Mouse (Mus musculus): ENCODE measurements around the gene Spata1. TPM values are rescaled to one million over a fixed set of nuclear protein-coding genes. Genes with fewer than 3 reads are reported as not detected.
A peak's percentile ranks its signal among the peaks of the same experiment; 100 is the strongest.

The Spata1 gene
- polyA plus RNA-seq, 1 experiment from 2014 or later, result 4.1 TPM

- H3K27me3 ChIP-seq (ENCODE audit: control insufficient read depth, insufficient read depth, low read length), result no peaks in the 10 kb centered on the region
- no peaks in the 10 kb centered on the region for H3K9me3 ChIP-seq (replicated peaks; ENCODE audit: control insufficient read depth, low read length)
- no peaks in the 10 kb centered on the region for H3K36me3 ChIP-seq (ENCODE audit: control insufficient read depth, insufficient read depth, low read length)
- H3K4me2 ChIP-seq (ENCODE audit: low read depth, low read length), result no peak overlapping the region
- H3K27ac ChIP-seq (ENCODE audit: low read length), result no peak overlapping the region
- 87% methylated on average over 9 of the region's 9 CpGs for WGBS
- H3K4me3 ChIP-seq (replicated peaks; ENCODE audit: low read length), result no peak overlapping the region
- H3K4me1 ChIP-seq (ENCODE audit: control insufficient read depth, insufficient read depth, low read length), result peaks cover under 1% of the 10 kb centered on the region; the same call in 1 of the 2 replicates
- H3K9ac ChIP-seq (ENCODE audit: low read length), result no peak overlapping the region
- ATAC-seq (ENCODE audit: insufficient read depth, low FRiP score), result no peak
Measured at GRCm38 (mm10) chr3:146419534-146419933, 80.0 kb downstream of the Spata1 start.

DNA sequence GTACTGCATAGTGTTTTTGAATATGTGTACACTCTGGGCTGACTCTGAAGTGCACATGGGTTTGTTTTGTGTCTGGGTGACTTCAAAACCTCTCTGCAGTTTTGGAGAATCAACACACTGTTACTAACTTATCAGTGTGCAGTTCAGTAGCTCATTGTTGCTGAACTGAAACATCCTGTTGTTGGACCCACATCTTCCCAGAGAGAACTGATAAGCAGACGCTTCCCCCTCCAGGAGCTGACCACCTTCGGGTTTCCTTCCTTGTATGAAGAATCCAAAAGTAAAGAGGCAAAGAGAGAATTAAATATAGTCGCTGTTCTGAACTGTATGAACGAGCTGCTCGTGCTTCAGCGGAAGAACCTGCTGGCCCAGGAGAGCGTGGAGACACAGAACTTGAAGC is 80.7 kb downstream of the Spata1 start:
- peaks cover 6% of the 10 kb centered on the region; the same call in 1 of the 2 replicates for H3K4me1 ChIP-seq (ENCODE audit: control insufficient read depth, insufficient read depth, low read length)
- no peak overlapping the region for H3K27ac ChIP-seq (ENCODE audit: low read length)
- WGBS, result 74% methylated on average over 7 of the region's 7 CpGs
- H3K9me3 ChIP-seq (replicated peaks; ENCODE audit: control insufficient read depth, low read length), result no peaks in the 10 kb centered on the region
- ATAC-seq (ENCODE audit: insufficient read depth, low FRiP score), result no peak
- H3K4me2 ChIP-seq (ENCODE audit: low read depth, low read length), result no peak overlapping the region
- no peaks in the 10 kb centered on the region for H3K27me3 ChIP-seq (ENCODE audit: control insufficient read depth, insufficient read depth, low read length)
- H3K4me3 ChIP-seq (replicated peaks; ENCODE audit: low read length), result no peak overlapping the region
- H3K9ac ChIP-seq (ENCODE audit: low read length), result no peak overlapping the region
- H3K36me3 ChIP-seq (ENCODE audit: control insufficient read depth, insufficient read depth, low read length), result no peaks in the 10 kb centered on the region

- Histone ChIP-seq H3K4me2 (ENCODE audit: low read depth, low read length) (no peak overlapping the region), H3K27ac (ENCODE audit: low read length) (no peak overlapping the region), H3K4me1 (ENCODE audit: control insufficient read depth, insufficient read depth, low read length) (peaks cover 7% of the 10 kb centered on the region; the same call in 1 of the 2 replicates), H3K9ac (ENCODE audit: low read length) (no peak overlapping the region), H3K9me3 (replicated peaks; ENCODE audit: control insufficient read depth, low read length) (no peaks in the 10 kb centered on the region), H3K27me3 (ENCODE audit: control insufficient read depth, insufficient read depth, low read length) (no peaks in the 10 kb centered on the region), H3K36me3 (ENCODE audit: control insufficient read depth, insufficient read depth, low read length) (no peaks in the 10 kb centered on the region), H3K4me3 (replicated peaks; ENCODE audit: low read length) (no peak overlapping the region)
- WGBS, result 93% methylated on average over 8 of the region's 8 CpGs
- ATAC-seq (ENCODE audit: insufficient read depth, low FRiP score), result no peak
Measured at GRCm38 (mm10) chr3:146417873-146418272, 81.7 kb downstream of the Spata1 start.

DNA sequence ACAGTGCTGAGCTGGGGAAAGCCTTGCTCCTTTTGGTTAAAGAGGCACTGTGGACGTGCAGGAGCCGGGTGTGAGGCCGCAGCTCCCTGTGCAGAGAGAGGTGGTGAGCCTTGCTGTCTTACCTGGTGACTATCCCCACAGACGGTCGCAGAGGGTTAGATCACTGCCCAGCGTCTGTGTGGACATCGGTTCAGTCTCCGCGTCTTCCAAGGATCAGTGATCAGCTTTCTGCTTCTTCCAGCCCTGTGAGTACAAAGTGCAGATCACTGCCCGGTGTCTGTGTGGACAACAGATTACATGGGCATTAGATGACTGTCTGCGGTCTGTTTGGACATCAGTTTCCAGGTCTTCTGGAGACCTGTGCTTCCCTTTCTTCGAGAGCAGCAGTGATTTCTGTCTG is 85.0 kb downstream of the Spata1 start:
- ATAC-seq (ENCODE audit: insufficient read depth, low FRiP score), result no peak
- 91% methylated on average over 12 of the region's 12 CpGs for WGBS
- H3K9ac ChIP-seq (ENCODE audit: low read length), result no peak overlapping the region
- H3K4me2 ChIP-seq (ENCODE audit: low read depth, low read length), result no peak overlapping the region
- no peaks in the 10 kb centered on the region for H3K36me3 ChIP-seq (ENCODE audit: control insufficient read depth, insufficient read depth, low read length)
- H3K9me3 ChIP-seq (replicated peaks; ENCODE audit: control insufficient read depth, low read length), result no peaks in the 10 kb centered on the region
- peaks cover 16% of the 10 kb centered on the region; the same call in 1 of the 2 replicates for H3K4me1 ChIP-seq (ENCODE audit: control insufficient read depth, insufficient read depth, low read length)
- no peak overlapping the region for H3K27ac ChIP-seq (ENCODE audit: low read length)
- no peaks in the 10 kb centered on the region for H3K27me3 ChIP-seq (ENCODE audit: control insufficient read depth, insufficient read depth, low read length)
- H3K4me3 ChIP-seq (replicated peaks; ENCODE audit: low read length), result no peak overlapping the region

DNA sequence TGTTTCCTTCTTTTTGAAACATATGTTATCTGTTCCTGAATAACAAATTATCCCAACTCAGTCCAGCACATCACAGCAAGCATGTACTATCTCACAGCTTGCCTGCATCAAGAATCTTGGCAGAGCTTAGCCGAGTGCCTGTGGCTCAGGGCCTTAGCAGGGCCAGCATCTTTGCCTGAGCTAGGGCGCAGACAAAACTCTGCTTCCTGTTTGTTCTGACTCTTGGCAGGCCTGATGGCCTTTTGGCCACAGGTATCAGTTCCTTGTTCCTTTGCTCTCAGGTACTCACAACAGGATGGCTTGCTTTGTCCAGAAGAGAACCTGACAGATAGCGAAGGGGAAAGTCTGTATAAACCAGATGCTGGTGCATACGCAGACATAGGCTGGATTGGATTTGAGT is 85.6 kb downstream of the Spata1 start:
- 63% methylated on average over 4 of the region's 4 CpGs for WGBS
- no peaks in the 10 kb centered on the region for H3K9me3 ChIP-seq (replicated peaks; ENCODE audit: control insufficient read depth, low read length)
- H3K36me3 ChIP-seq (ENCODE audit: control insufficient read depth, insufficient read depth, low read length), result no peaks in the 10 kb centered on the region
- peaks cover 16% of the 10 kb centered on the region; the same call in 1 of the 2 replicates for H3K4me1 ChIP-seq (ENCODE audit: control insufficient read depth, insufficient read depth, low read length)
- H3K27me3 ChIP-seq (ENCODE audit: control insufficient read depth, insufficient read depth, low read length), result no peaks in the 10 kb centered on the region
- ATAC-seq (ENCODE audit: insufficient read depth, low FRiP score), result 0 out of 2 replicates have a peak, but pooled peaks have one; percentile 34
- no peak overlapping the region for H3K4me2 ChIP-seq (ENCODE audit: low read depth, low read length)
- no peak overlapping the region for H3K27ac ChIP-seq (ENCODE audit: low read length)
- H3K4me3 ChIP-seq (replicated peaks; ENCODE audit: low read length), result no peak overlapping the region
- H3K9ac ChIP-seq (ENCODE audit: low read length), result no peak overlapping the region

DNA sequence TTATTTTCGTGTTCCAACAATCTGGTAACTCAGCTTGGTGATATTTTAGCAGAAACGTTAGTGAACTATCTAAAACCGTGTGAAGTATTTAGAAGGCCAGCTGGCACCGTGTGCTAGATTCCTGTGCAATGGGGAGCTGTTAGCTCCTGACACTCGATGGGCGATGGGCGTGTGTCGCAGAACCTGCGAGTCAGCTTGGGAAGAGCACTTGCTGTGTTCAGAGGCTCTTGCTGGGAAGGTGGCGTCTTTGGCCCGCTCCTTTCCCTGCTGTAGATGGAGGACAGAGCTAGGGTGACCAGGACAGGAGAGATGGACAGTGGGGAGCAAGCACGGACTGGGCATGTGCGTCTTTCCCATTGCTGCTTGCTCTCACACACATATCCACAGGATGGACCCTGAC is 86.5 kb downstream of the Spata1 start:
- no peak overlapping the region for H3K9ac ChIP-seq (ENCODE audit: low read length)
- no peaks in the 10 kb centered on the region for H3K9me3 ChIP-seq (replicated peaks; ENCODE audit: control insufficient read depth, low read length)
- H3K36me3 ChIP-seq (ENCODE audit: control insufficient read depth, insufficient read depth, low read length), result no peaks in the 10 kb centered on the region
- 90% methylated on average over 13 of the region's 13 CpGs for WGBS
- peaks cover 16% of the 10 kb centered on the region; the same call in 1 of the 2 replicates for H3K4me1 ChIP-seq (ENCODE audit: control insufficient read depth, insufficient read depth, low read length)
- no peak for ATAC-seq (ENCODE audit: insufficient read depth, low FRiP score)
- no peak overlapping the region for H3K4me3 ChIP-seq (replicated peaks; ENCODE audit: low read length)
- H3K4me2 ChIP-seq (ENCODE audit: low read depth, low read length), result no peak overlapping the region
- H3K27me3 ChIP-seq (ENCODE audit: control insufficient read depth, insufficient read depth, low read length), result no peaks in the 10 kb centered on the region
- no peak overlapping the region for H3K27ac ChIP-seq (ENCODE audit: low read length)

- Histone ChIP-seq H3K9me3 (replicated peaks; ENCODE audit: control insufficient read depth, low read length) (no peaks in the 10 kb centered on the region), H3K4me2 (ENCODE audit: low read depth, low read length) (no peak overlapping the region), H3K9ac (ENCODE audit: low read length) (no peak overlapping the region), H3K4me1 (ENCODE audit: control insufficient read depth, insufficient read depth, low read length) (peaks cover 16% of the 10 kb centered on the region; the same call in 1 of the 2 replicates), H3K36me3 (ENCODE audit: control insufficient read depth, insufficient read depth, low read length) (no peaks in the 10 kb centered on the region), H3K27me3 (ENCODE audit: control insufficient read depth, insufficient read depth, low read length) (no peaks in the 10 kb centered on the region), H3K4me3 (replicated peaks; ENCODE audit: low read length) (no peak overlapping the region), H3K27ac (ENCODE audit: low read length) (no peak overlapping the region)
- 82% methylated on average over 7 of the region's 7 CpGs for WGBS
- no peak for ATAC-seq (ENCODE audit: insufficient read depth, low FRiP score)
Measured at GRCm38 (mm10) chr3:146412480-146412879, 87.1 kb downstream of the Spata1 start.

- no peaks in the 10 kb centered on the region for H3K27me3 ChIP-seq (ENCODE audit: control insufficient read depth, insufficient read depth, low read length)
- no peaks in the 10 kb centered on the region for H3K36me3 ChIP-seq (ENCODE audit: control insufficient read depth, insufficient read depth, low read length)
- no peaks in the 10 kb centered on the region for H3K9me3 ChIP-seq (replicated peaks; ENCODE audit: control insufficient read depth, low read length)
- H3K4me1 ChIP-seq (ENCODE audit: control insufficient read depth, insufficient read depth, low read length), result peaks cover 21% of the 10 kb centered on the region; the same call in 1 of the 2 replicates
- no peak overlapping the region for H3K4me3 ChIP-seq (replicated peaks; ENCODE audit: low read length)
- 57% methylated on average over 2 of the region's 2 CpGs for WGBS
- ATAC-seq (ENCODE audit: insufficient read depth, low FRiP score), result no peak
- no peak overlapping the region for H3K9ac ChIP-seq (ENCODE audit: low read length)
- H3K27ac ChIP-seq (ENCODE audit: low read length), result no peak overlapping the region
- no peak overlapping the region for H3K4me2 ChIP-seq (ENCODE audit: low read depth, low read length)
Measured at GRCm38 (mm10) chr3:146412008-146412407, 87.5 kb downstream of the Spata1 start.

DNA sequence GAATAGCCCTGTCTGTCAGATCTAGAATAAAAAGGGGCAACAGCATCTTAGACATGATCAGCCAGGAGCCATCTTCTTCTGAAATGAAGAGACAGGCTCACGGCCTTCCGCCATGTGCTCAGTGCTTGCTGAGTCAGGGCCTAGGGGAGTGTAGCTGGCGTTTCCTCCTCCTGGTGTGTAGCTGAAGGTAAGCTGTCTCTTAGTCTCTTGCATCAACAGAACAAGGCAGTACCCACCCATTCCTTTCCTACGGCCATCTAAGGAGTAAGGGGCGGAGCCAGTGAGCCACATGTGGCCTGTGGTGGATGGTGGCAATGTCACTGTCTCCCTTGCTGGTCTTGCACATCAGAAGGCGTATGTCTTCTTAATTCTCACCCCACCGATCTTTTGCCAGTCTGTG is 89.4 kb downstream of the Spata1 start:
- Histone ChIP-seq H3K36me3 (ENCODE audit: control insufficient read depth, insufficient read depth, low read length) (no peaks in the 10 kb centered on the region), H3K4me3 (replicated peaks; ENCODE audit: low read length) (no peak overlapping the region), H3K27me3 (ENCODE audit: control insufficient read depth, insufficient read depth, low read length) (no peaks in the 10 kb centered on the region), H3K9ac (ENCODE audit: low read length) (no peak overlapping the region), H3K9me3 (replicated peaks; ENCODE audit: control insufficient read depth, low read length) (no peaks in the 10 kb centered on the region), H3K4me2 (ENCODE audit: low read depth, low read length) (no peak overlapping the region), H3K4me1 (ENCODE audit: control insufficient read depth, insufficient read depth, low read length) (peaks cover 36% of the 10 kb centered on the region), H3K27ac (ENCODE audit: low read length) (no peak overlapping the region)
- ATAC-seq (ENCODE audit: insufficient read depth, low FRiP score), result no peak
- WGBS, result 79% methylated on average over 7 of the region's 7 CpGs

Data from stomach, embryonic 16.5 days (tissue).